Mouse (Mus musculus): ENCODE data around the gene Shkbp1.

Gene Shkbp1

GRCm38 (mm10) chr7:27364379-27364778 is 8.6 kb upstream of the Shkbp1 start:
- no peak for DNase-seq

GRCm38 (mm10) chr7:27361283-27361946 is 5.6 kb upstream of the Shkbp1 start:
- DNase-seq = peak; percentile 98

- no peak for DNase-seq
These were observed 4.9 kb upstream of the Shkbp1 start for GRCm38 (mm10) chr7:27360749-27361148.

GRCm38 (mm10) chr7:27359706-27360358 is 4.0 kb upstream of the Shkbp1 start:
- DNase-seq = no peak

GRCm38 (mm10) chr7:27359162-27359561 is 3.3 kb upstream of the Shkbp1 start:
- no peak for DNase-seq

GRCm38 (mm10) chr7:27357595-27357978 is 1.8 kb upstream of the Shkbp1 start:
- no peak for DNase-seq

GRCm38 (mm10) chr7:27356861-27357594 is 1.2 kb upstream of the Shkbp1 start, which contains the start of gene Gm20479:
Gene Gm20479, minus strand, starts transcription at chr7:27357419.
- DNase-seq = peak; percentile 31

GRCm38 (mm10) chr7:27356248-27356647 is 429 bp upstream of the Shkbp1 start:
- peak; percentile 50 for DNase-seq

GRCm38 (mm10) chr7:27355261-27355660 is 558 bp downstream of the Shkbp1 start:
- no peak for DNase-seq

- no peak for DNase-seq
These were observed 1.0 kb downstream of the Shkbp1 start for GRCm38 (mm10) chr7:27354783-27355182.

GRCm38 (mm10) chr7:27354144-27354543 is 1.7 kb downstream of the Shkbp1 start:
- DNase-seq = peak; percentile 23

- DNase-seq = no peak
These were observed 10.4 kb downstream of the Shkbp1 start for GRCm38 (mm10) chr7:27345444-27345843.

GRCm38 (mm10) chr7:27342595-27342994 is 13.2 kb downstream of the Shkbp1 start:
- no peak for DNase-seq

GRCm38 (mm10) chr7:27339519-27339918 is 16.3 kb downstream of the Shkbp1 start:
- no peak for DNase-seq

- no peak for DNase-seq
These were observed 16.7 kb downstream of the Shkbp1 start for GRCm38 (mm10) chr7:27339114-27339513.

- DNase-seq = peak; percentile 76
These were observed 18.5 kb downstream of the Shkbp1 start, which contains the start of gene Ltbp4 for GRCm38 (mm10) chr7:27337175-27337853. Gene Ltbp4, minus strand, starts transcription at chr7:27337692.

GRCm38 (mm10) chr7:27335928-27336823 is 19.6 kb downstream of the Shkbp1 start:
- peak; percentile 92 for DNase-seq

- no peak for DNase-seq
These were observed 20.7 kb downstream of the Shkbp1 start for GRCm38 (mm10) chr7:27335011-27335720.

GRCm38 (mm10) chr7:27334405-27334911 is 21.4 kb downstream of the Shkbp1 start:
- DNase-seq = peak; percentile 40

- DNase-seq = peak; percentile 13
These were observed 22.4 kb downstream of the Shkbp1 start for GRCm38 (mm10) chr7:27333316-27333941.
